Mouse (Mus musculus) naive thymus-derived CD4-positive, alpha-beta T cell, adult 2 months (primary cell): Measurements from ENCODE around the gene Spata5.
"Not testable (repeated sequence)": the region's sequence is repeated elsewhere in the genome, so short reads cannot be mapped to it uniquely, and the experiment has no call there.

ENCODE experiments used
- DNase-seq: peaks from one replicate; pipeline ENCODE4 v3.0.0-alpha.2; 2011; ENCODE audit warnings: low read depth

The Spata5 gene

GRCm38 (mm10) chr3:37510055-37511032, 90.6 kb downstream of the Spata5 start:
- DNase-seq = no peak

GRCm38 (mm10) chr3:37515485-37515884, 95.8 kb downstream of the Spata5 start:
- peak; percentile 60 for DNase-seq

GRCm38 (mm10) chr3:37516379-37516778, 96.7 kb downstream of the Spata5 start:
- no peak for DNase-seq

- no peak for DNase-seq
Measured at GRCm38 (mm10) chr3:37518611-37519010, 98.9 kb downstream of the Spata5 start.

GRCm38 (mm10) chr3:37520334-37521023, 100.8 kb downstream of the Spata5 start:
- DNase-seq = no peak

GRCm38 (mm10) chr3:37532079-37532478, 112.4 kb downstream of the Spata5 start:
- no peak for DNase-seq

GRCm38 (mm10) chr3:37540701-37541100, 121.0 kb downstream of the Spata5 start:
- not testable (repeated sequence) for DNase-seq

- no peak for DNase-seq
Measured at GRCm38 (mm10) chr3:37546351-37546750, 126.7 kb downstream of the Spata5 start.

- no peak for DNase-seq
Measured at GRCm38 (mm10) chr3:37550190-37550589, 130.5 kb downstream of the Spata5 start.

- DNase-seq = no peak
Measured at GRCm38 (mm10) chr3:37550594-37550993, 130.9 kb downstream of the Spata5 start.

- DNase-seq = no peak
Measured at GRCm38 (mm10) chr3:37551486-37551885, 131.8 kb downstream of the Spata5 start.

GRCm38 (mm10) chr3:37552244-37552643, 132.5 kb downstream of the Spata5 start:
- DNase-seq = no peak

- no peak for DNase-seq
Measured at GRCm38 (mm10) chr3:37553371-37554033, 133.8 kb downstream of the Spata5 start.

- no peak for DNase-seq
Measured at GRCm38 (mm10) chr3:37556412-37557113, 136.9 kb downstream of the Spata5 start.

GRCm38 (mm10) chr3:37557741-37558479, 138.2 kb downstream of the Spata5 start:
- DNase-seq = no peak

- no peak for DNase-seq
Measured at GRCm38 (mm10) chr3:37559339-37559738, 139.6 kb downstream of the Spata5 start.

- no peak for DNase-seq
Measured at GRCm38 (mm10) chr3:37561466-37561865, 141.8 kb downstream of the Spata5 start.

GRCm38 (mm10) chr3:37566097-37566496, 146.4 kb downstream of the Spata5 start:
- no peak for DNase-seq

- DNase-seq = no peak
Measured at GRCm38 (mm10) chr3:37567505-37567904, 147.8 kb downstream of the Spata5 start.

GRCm38 (mm10) chr3:37568780-37569179, 149.1 kb downstream of the Spata5 start:
- no peak for DNase-seq
